Mouse (Mus musculus): ENCODE measurements around the gene Shisa9.

Shisa9 gene

DNA sequence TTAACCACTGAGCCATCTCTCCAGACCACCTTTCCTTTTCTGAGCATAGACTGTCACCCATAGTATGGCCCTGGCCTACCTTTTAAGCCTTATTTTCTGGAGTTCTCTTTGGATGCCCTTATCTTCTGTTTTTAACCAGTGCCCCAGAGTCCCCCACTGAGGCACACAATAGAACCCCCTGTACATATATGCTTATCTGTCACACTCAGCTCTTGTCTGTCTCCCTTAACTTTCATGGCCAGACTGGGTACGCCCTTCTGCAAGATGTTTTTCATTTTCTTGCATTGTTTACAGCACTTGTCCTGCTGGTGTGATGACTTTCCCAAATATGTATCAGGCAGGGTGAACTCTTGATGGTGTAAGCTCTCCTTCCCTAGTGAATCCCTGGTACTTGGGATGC, 68.1 kb downstream of the Shisa9 start:
- no peak for DNase-seq (ENCODE audit: extremely low spot score, low spot score)

DNA sequence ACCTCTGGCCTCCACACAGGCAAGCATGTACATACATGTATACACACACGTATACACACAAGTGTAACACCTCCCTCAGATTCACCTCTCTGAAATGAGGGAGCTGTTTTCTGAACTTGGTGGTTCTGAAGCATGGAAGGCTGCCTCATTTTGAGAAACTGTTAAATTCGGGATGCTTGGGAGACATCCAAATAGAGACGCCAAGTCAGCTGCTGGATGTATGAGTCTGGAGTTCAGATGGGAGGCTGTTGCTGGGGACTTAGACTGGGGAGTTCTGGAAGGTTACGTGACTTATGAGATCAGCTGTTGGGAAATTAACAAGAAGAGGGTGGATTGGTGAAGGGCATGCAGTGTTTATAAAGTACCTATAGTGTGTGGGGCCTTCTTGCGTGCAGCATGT, 88.7 kb downstream of the Shisa9 start:
- DNase-seq (ENCODE audit: extremely low spot score, low spot score): no peak

- DNase-seq (ENCODE audit: extremely low spot score, low spot score): no peak
Observed at GRCm38 (mm10) chr16:12076270-12076669, 92.4 kb downstream of the Shisa9 start.

DNA sequence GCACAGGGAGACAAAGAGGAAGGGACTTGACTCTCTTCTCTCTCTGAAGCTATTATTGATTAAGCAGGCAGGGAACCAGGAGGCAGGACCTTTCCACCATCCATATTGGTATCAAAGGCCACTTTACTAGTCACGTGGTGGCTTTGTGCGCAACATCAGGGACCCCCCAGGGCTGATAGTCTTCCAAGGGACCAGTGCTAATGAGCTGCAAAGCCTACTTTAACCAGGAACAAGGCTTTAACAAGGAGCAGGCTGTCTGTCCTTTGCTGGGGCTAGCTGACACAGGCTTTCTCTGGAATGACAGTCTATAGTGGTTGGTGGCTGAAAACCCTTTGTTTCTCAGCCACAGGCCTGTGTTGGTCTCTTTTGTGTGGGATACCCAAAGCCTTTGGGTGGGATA, 92.8 kb downstream of the Shisa9 start:
- DNase-seq (ENCODE audit: extremely low spot score, low spot score): no peak

GRCm38 (mm10) chr16:12083082-12083481, 99.2 kb downstream of the Shisa9 start:
- DNase-seq (ENCODE audit: extremely low spot score, low spot score): no peak

GRCm38 (mm10) chr16:12090604-12091235, 106.8 kb downstream of the Shisa9 start:
- no peak for DNase-seq (ENCODE audit: extremely low spot score, low spot score)

GRCm38 (mm10) chr16:12093253-12093652, 109.3 kb downstream of the Shisa9 start:
- DNase-seq (ENCODE audit: extremely low spot score, low spot score): no peak

DNA sequence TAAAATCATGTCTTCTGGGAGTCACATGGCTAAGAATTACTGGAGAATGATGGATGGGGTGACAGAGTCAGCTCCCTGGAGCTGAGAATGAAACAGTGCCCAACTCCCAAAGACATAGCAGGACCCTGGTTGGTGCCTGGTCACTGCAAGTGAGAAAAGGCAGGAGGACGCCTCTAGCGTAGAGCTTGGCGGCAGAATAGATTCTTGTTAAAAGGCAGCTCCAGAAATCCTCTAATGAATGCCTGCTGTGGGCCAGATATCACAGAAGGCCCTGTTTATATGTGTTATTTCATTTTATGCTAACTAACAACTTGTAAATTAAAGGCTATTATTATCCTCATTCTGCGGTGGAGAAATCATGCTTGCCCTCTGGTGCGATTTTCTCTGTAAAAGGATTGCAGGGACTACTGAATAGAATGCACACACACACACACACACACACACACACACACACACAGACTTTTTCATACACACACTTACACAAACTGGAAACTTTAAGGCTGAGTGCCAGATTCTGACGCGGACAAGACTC, 110.9 kb downstream of the Shisa9 start:
- no peak for DNase-seq (ENCODE audit: extremely low spot score, low spot score)

GRCm38 (mm10) chr16:12095365-12095764, 111.5 kb downstream of the Shisa9 start:
- no peak for DNase-seq (ENCODE audit: extremely low spot score, low spot score)

DNA sequence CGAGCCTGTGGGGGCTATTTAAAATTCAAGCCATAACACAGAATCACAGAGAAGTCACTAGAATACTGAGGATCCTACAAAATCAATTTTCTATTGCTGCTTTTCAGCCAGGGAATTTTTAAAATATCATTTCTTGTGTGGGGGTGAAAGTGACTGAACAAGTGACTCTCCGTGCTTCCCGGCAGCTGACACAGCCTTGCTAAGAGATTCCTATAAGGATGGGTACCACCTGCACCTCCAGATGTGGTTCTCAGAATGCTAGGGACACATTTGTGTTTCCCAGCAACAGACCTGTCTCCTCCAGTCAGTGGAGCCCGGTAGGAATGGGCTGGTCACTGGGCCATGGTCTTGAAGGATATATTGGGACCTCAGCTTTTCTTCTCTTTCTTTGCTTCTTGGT, 124.5 kb downstream of the Shisa9 start:
- DNase-seq (ENCODE audit: extremely low spot score, low spot score): no peak

DNA sequence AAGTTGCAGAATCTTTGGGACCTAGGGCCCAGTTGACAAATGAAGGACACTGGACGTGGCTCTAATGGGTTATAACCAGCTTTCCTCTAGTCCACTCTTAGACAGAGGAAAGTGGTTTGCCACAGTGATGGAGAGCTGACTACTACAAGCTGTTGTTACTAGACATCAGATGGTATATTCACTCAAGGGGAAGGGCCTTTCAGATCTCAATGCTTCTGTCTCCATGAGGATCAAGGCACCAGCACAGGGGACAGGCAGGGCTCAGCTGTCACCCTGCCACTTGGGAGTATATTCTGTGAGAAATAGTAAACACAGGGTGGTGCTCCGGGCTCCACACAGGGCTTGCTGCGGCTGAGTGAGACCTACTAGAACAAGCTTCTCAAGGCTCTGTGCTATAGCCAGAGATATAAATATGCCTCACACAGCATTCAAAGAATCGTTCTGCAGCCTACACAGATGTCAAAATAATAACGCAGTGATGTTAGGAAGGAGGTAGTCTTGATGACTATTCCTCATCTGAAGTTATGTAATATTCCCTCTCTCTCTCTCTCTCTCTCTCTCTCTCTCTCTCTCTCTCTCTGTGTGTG, 127.0 kb downstream of the Shisa9 start:
- no peak for DNase-seq (ENCODE audit: extremely low spot score, low spot score)

DNA sequence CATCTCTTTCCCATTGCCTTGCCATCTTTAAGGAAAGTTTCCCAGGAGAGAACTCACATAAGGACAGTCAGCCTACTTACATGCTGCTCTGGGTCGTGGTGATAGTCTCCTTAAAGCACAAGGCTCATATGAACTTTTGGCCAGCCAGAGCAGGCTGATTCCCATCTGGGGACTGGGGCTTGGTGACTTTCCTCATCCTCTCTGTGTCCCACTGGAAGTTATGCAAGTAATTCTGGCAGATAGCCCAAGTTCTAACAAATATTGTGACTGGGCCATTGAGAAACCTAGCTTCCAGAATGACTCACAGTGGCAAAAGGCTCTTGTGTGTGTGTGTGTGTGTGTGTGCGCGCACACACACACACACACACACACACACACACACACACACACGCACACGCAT, 130.5 kb downstream of the Shisa9 start:
- DNase-seq (ENCODE audit: extremely low spot score, low spot score): no peak

GRCm38 (mm10) chr16:12115040-12115856, 131.3 kb downstream of the Shisa9 start:
- DNase-seq (ENCODE audit: extremely low spot score, low spot score): no peak

DNA sequence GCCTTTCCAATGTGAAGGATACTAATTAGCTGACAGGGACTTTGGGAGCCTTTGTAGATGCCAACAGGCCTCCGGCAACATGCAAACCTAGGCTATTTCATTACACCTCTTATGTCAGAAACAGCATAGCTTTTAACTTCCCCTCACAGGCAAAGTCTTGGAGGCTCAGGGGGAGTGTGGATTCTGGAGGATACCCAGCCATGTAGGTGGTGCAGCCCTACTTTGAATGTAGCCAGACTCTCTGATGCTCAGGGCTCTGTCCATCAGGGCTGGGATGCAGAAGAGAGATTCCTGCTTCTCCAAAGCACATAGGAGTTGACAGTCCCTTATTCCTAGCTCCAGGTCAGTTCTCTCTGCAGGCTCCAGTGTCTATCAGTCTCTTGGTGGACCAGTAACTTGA, 133.0 kb downstream of the Shisa9 start:
- DNase-seq (ENCODE audit: extremely low spot score, low spot score): no peak

DNA sequence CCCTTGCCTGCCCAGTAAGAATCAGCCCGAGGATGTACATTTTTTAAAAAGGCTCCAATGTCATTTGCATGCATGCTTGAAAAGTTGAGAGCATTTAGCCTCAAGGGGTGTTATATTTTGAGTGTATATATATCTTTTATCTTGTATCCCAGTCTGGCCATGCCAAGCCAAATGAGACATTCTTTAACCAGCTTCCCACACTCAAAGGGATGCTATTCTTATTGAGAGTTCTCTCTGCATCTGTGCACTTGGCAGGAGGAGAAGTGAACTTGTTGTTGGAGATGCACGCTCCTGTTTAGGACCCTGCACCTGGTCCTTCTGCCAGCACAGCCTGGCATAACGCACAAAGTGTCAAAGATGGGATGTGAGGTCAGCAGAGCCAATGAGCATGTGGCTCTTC, 135.6 kb downstream of the Shisa9 start:
- DNase-seq (ENCODE audit: extremely low spot score, low spot score): no peak

GRCm38 (mm10) chr16:12129782-12130181, 145.9 kb downstream of the Shisa9 start:
- DNase-seq (ENCODE audit: extremely low spot score, low spot score): no peak

GRCm38 (mm10) chr16:12146666-12147065, 162.8 kb downstream of the Shisa9 start:
- no peak for DNase-seq (ENCODE audit: extremely low spot score, low spot score)

DNA sequence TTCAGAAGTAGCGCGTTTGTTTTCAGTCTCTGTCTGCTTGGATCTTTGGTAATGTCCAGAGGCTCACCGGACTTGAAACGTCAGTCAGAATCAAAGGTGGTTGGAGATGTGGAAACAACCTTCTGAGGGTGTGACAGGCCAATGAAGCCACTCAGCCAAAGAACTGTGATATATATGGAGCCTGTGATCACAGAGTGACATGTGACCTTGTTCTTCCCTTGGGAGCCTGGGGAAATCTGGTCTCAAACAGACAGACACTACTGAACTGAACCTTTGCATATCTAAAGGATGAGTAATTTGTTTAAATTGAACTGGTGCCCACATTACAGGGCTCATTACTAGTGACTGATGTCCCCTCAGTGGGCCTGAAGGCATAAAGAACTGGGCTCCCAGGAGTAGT, 168.1 kb downstream of the Shisa9 start:
- DNase-seq (ENCODE audit: extremely low spot score, low spot score): no peak

DNA sequence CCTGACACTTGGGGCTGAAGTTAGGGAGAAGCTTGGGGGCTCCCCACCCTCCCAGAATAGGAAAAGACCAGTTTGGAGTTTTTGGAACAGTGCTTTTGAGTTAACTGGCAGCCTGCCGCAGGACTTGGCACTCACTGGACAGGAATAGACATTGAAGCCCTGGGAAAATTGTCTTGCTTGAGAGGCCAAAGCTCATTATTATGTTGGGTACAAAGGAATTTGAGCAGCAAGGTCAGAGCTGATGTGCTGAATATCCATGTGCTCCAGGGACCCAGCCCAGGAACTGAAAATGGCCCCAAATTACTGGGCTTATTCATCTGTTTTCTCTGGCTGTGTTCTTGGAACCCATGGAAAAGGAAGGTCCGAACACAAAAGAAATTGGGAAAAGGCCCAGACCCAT, 170.6 kb downstream of the Shisa9 start:
- DNase-seq (ENCODE audit: extremely low spot score, low spot score): no peak

DNA sequence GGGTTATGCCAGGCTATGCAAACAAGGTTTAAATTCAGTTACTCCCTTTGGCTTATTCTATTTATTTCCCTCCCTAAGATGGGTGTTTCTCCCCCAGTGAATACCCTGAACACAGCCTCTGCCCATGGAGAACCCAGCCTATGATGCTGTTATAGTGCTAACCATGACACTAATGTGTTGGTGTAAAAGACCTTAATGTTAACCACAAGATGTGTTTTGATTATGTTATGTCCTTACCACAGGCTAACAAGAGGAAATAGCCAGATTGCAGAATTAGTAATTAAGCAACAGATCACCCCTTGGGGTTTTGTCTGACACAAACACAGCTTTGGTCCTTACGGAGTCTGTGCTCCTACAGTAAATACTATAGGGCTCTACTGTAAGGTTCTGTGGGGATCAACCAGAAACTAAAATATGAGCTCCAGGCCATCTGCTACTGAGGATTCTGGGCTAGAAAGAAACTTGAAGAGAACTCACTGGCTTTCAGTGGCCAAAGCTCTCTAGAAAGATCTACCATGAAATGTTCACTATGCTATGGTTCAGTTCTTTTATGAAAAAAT, 189.6 kb downstream of the Shisa9 start:
- DNase-seq (ENCODE audit: extremely low spot score, low spot score): no peak

- no peak for DNase-seq (ENCODE audit: extremely low spot score, low spot score)
Observed at GRCm38 (mm10) chr16:12178031-12178430, 194.1 kb downstream of the Shisa9 start.

GRCm38 (mm10) chr16:12189739-12190138, 205.8 kb downstream of the Shisa9 start:
- no peak for DNase-seq (ENCODE audit: extremely low spot score, low spot score)

Measured in neural tube, embryonic 10.5 days (tissue).